Mouse (Mus musculus) left cerebral cortex, adult 9 months (tissue): ENCODE results near the gene Vmn1r206.
"Not testable (repeated sequence)": the region's sequence is repeated elsewhere in the genome, so short reads cannot be mapped to it uniquely, and the experiment has no call there.

ENCODE experiments used
- DNase-seq, 2 experiments: peaks; one replicate each; pipeline ENCODE4 v3.0.0; 2022; ENCODE audit warnings: low spot score in 2 of 2

Vmn1r206 gene

GRCm38 (mm10) chr13:22624151-22624550 lies at the start of gene Vmn1r206:
Gene Vmn1r206, minus strand, starts transcription at chr13:22624251.
- DNase-seq: not testable (repeated sequence)

- DNase-seq: no peak
Observed at GRCm38 (mm10) chr13:22592900-22593299, 31.2 kb downstream of the Vmn1r206 start, which contains the start of gene Vmn1r205. Gene Vmn1r205, minus strand, starts transcription at chr13:22593000.

- not testable (repeated sequence) for DNase-seq
Observed at GRCm38 (mm10) chr13:22583336-22583735, 40.7 kb downstream of the Vmn1r206 start.

DNA sequence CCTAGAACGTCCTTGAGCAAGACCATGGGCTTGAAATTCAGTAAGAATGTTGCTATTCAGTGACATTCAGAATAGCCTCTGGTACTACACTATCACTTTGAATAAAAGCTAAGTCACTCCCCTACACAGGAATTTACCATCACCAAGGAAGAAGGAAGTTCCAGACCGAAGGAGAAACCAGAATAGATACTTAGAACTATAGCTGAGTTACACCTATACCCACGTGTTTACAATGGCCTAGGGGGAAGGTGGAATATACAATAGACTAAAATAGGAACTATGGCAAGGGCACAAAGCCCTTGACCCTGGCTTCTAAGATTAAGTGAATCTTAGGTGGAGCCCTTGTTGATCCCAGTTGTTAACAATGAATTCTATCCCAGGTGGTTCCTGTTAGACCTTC lies 49.1 kb downstream of the Vmn1r206 start:
- DNase-seq: not testable (repeated sequence)
